Mouse (Mus musculus): ENCODE data around the gene Pfkfb3.

DNA sequence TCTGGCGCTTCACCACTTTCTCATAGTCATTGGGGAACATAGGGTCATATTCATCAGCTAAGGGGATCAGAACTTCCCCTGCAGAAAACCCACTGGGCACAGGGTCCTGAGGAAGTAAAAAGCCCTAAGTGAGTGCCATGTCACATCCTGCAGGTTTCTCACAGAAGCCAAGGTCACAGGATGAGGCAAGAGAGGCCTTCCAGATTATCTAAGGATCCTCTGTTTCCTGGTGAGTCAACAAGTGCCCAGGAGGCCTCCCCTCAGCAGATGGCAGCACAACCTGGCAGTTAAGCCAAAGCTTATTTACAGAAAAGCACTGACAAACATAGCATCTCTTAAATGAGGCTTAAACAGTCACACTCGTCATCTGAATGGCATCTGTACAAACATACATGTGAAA, 42.8 kb upstream of the Pfkfb3 start:
- TF ChIP-seq POLR2A (IDR thresholded peaks at IDR 0.05; ENCODE audit: extremely low read depth, insufficient read depth, low read length) (no peak), CTCF (IDR thresholded peaks at IDR 0.05; ENCODE audit: low read depth, low read length) (no peak)
